Mouse (Mus musculus) heart, postnatal 0 days (tissue): Measurements from ENCODE around the gene Gsto1.

Experiments used
- CTCF ChIP-seq: IDR thresholded peaks from 2 replicates; pipeline ENCODE4 v1.5.1; 2016; ENCODE audit warnings: antibody characterized with exemption, control low read depth, low read depth
- EP300 ChIP-seq: IDR thresholded peaks from 2 replicates; pipeline ENCODE4 v1.6.1; 2016; ENCODE audit warnings: antibody characterized with exemption, low read depth

DNA sequence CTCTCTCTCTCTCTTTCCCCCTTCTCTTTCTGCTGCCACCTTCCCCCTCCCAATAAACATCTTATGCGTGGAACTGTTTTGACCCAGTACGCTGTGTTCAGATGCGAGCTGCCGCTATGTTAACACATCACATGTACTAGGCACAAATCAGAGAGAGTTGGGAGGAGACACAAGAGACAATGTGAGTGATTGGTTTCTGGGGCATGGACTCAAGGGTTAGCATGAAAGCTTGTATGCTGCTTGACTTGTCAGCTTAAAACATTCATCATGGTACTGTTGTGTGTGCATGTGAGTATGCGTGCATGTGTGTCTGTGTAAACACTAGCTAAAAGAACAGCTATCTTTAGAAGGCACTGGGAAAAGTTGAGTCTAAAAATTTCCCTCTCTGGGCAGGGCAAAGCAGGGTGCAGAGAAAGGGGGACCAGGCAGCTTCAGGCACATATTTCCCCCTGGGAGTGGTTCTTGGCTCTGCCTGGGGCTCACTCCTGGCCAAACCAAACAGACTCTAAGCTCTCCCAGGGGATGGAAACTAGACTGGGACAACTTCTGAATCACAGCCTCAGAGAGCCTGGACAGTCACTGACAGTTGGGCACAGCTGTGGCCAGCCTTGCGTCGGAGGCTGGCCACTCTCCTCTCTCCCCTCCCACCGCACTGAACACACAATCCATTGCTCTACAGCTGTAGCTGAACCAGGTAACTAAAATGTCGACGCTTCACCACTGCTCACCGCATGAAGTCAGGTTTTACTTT lies 37.0 kb downstream of the Gsto1 start:
- TF ChIP-seq CTCF: no peak
- no peak for TF ChIP-seq EP300
